Mouse (Mus musculus): ENCODE results near the gene Gnb5. TPM values are rescaled to one million over a fixed set of nuclear protein-coding genes. Genes with fewer than 3 reads are reported as not detected.

The Gnb5 gene
- total RNA-seq, 1 experiment from 2014 or later = 37.3 TPM

- no peak for DNase-seq
These were observed 927 bp downstream of the Gnb5 start for GRCm38 (mm10) chr9:75307015-75307414.

GRCm38 (mm10) chr9:75308621-75309020, 2.5 kb downstream of the Gnb5 start:
- no peak for DNase-seq

- DNase-seq = peak; percentile 77
These were observed 5.9 kb downstream of the Gnb5 start for GRCm38 (mm10) chr9:75312008-75312407.

GRCm38 (mm10) chr9:75313138-75313831, 7.2 kb downstream of the Gnb5 start:
- DNase-seq = no peak

- peak; percentile 86 for DNase-seq
These were observed 7.9 kb downstream of the Gnb5 start for GRCm38 (mm10) chr9:75313832-75314516.

GRCm38 (mm10) chr9:75314517-75315105, 8.5 kb downstream of the Gnb5 start:
- peak; percentile 20 for DNase-seq

GRCm38 (mm10) chr9:75315238-75315637, 9.2 kb downstream of the Gnb5 start:
- no peak for DNase-seq

- peak; percentile 26 for DNase-seq
These were observed 10.7 kb downstream of the Gnb5 start for GRCm38 (mm10) chr9:75316771-75317170.

GRCm38 (mm10) chr9:75318196-75318595, 12.1 kb downstream of the Gnb5 start:
- DNase-seq = peak; percentile 44

- DNase-seq = no peak
These were observed 13.3 kb downstream of the Gnb5 start for GRCm38 (mm10) chr9:75319365-75319764.

GRCm38 (mm10) chr9:75322099-75322885, 16.2 kb downstream of the Gnb5 start:
- DNase-seq = no peak

GRCm38 (mm10) chr9:75328047-75328446, 22.0 kb downstream of the Gnb5 start:
- DNase-seq = no peak

- no peak for DNase-seq
These were observed 24.7 kb downstream of the Gnb5 start for GRCm38 (mm10) chr9:75330821-75331220.

GRCm38 (mm10) chr9:75334440-75334839, 28.4 kb downstream of the Gnb5 start:
- no peak for DNase-seq

- no peak for DNase-seq
These were observed 31.9 kb downstream of the Gnb5 start for GRCm38 (mm10) chr9:75338016-75338415.

GRCm38 (mm10) chr9:75342433-75342832, 36.3 kb downstream of the Gnb5 start:
- no peak for DNase-seq

GRCm38 (mm10) chr9:75347458-75347857, 41.4 kb downstream of the Gnb5 start, which contains the start of gene Bcl2l10:
Bcl2l10 (plus strand) TSS chr9:75347758.
- no peak for DNase-seq

GRCm38 (mm10) chr9:75348066-75348465, 42.0 kb downstream of the Gnb5 start:
- no peak for DNase-seq

GRCm38 (mm10) chr9:75348641-75349040, 42.6 kb downstream of the Gnb5 start:
- DNase-seq = no peak

GRCm38 (mm10) chr9:75353094-75353493, 47.0 kb downstream of the Gnb5 start:
- DNase-seq = no peak

- DNase-seq = no peak
These were observed 49.7 kb downstream of the Gnb5 start for GRCm38 (mm10) chr9:75355783-75356182.

GRCm38 (mm10) chr9:75357087-75357654, 51.1 kb downstream of the Gnb5 start:
- DNase-seq = no peak
